Mouse (Mus musculus): ENCODE measurements at regions not wholly inside any gene's neighbourhood (a gene's known extent, or its start where the extent isn't known, plus 50 kb on each side); places are given as distances from the start of the nearest gene placed in this dataset.

DNA sequence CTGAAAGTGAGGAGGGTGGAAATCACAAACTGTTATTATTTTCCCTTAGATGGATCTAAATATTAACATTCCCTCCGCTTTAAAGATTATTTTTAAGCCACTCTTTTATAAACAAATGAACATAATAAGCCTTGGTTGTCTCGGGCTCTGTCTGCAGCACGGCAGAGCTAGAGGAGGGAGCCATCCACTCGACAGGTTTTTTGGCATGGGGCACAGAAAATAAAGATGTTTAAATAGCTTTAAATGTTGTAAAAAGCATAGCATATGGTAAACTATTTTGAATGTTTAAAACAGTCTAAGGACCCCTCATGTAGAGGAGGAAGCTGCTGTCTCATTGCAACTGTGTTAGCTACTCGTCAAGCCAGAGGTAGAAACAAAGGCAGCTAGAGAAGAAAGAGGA lies 338.4 kb downstream of the Kcnrg start:
- TF ChIP-seq EP300 (IDR thresholded peaks at IDR 0.05) (no peak), CTCF (IDR thresholded peaks at IDR 0.05) (no peak)
